Mouse (Mus musculus): ENCODE results near the gene Psg26. TPM values are rescaled to one million over a fixed set of nuclear protein-coding genes. Genes with fewer than 3 reads are reported as not detected.
"Not testable (repeated sequence)": the region's sequence is repeated elsewhere in the genome, so short reads cannot be mapped to it uniquely, and the experiment has no call there.

Psg26 gene
- polyA plus RNA-seq (2012), result not detected in 2 replicates

GRCm38 (mm10) chr7:18484077-18484476 lies at the start of gene Psg26:
Gene Psg26 (minus strand): TSS chr7:18484177.
- TF ChIP-seq GATA1 (IDR thresholded peaks at IDR 0.05; ENCODE audit: low read length), result no peak

GRCm38 (mm10) chr7:18533420-18533819 lies 49.4 kb upstream of the Psg26 start:
- TF ChIP-seq GATA1 (IDR thresholded peaks at IDR 0.05; ENCODE audit: low read length), result no peak

- no peak for TF ChIP-seq GATA1 (IDR thresholded peaks at IDR 0.05; ENCODE audit: low read length)
These were observed 48.2 kb upstream of the Psg26 start, which contains the start of gene Psg25 for GRCm38 (mm10) chr7:18532169-18532568. Gene Psg25 (minus strand): TSS chr7:18532269.

- no peak for TF ChIP-seq GATA1 (IDR thresholded peaks at IDR 0.05; ENCODE audit: low read length)
These were observed 40.7 kb upstream of the Psg26 start for GRCm38 (mm10) chr7:18524668-18525067.

- no peak for TF ChIP-seq GATA1 (IDR thresholded peaks at IDR 0.05; ENCODE audit: low read length)
These were observed 27.5 kb upstream of the Psg26 start for GRCm38 (mm10) chr7:18511479-18511878.

GRCm38 (mm10) chr7:18431941-18432340 lies 52.0 kb downstream of the Psg26 start, which contains the start of gene Psg28:
Gene Psg28 (minus strand): TSS chr7:18432041.
- TF ChIP-seq GATA1 (IDR thresholded peaks at IDR 0.05; ENCODE audit: low read length), result not testable (repeated sequence)

Other genes with a start within 250 kb of the Psg26 start
- not detected in 2 replicates for gene Mill1, start 238.8 kb downstream of the Psg26 start, polyA plus RNA-seq (2012)
- gene Psg18, start 129.2 kb downstream of the Psg26 start, polyA plus RNA-seq (2012), result not detected in 2 replicates
- gene Psg28, start 52.1 kb downstream of the Psg26 start, polyA plus RNA-seq (2012), result not detected in 2 replicates
- not detected in 2 replicates for gene Psg25, start 48.1 kb upstream of the Psg26 start, polyA plus RNA-seq (2012)
- not detected in 2 replicates for gene Psg27, start 83.1 kb upstream of the Psg26 start, polyA plus RNA-seq (2012)
- not detected in 2 replicates for gene Psg23, start 132.3 kb upstream of the Psg26 start, polyA plus RNA-seq (2012)
- gene Psg21, start 172.5 kb upstream of the Psg26 start, polyA plus RNA-seq (2012), result not detected in 2 replicates
- not detected in 2 replicates for gene Psg20, start 202.0 kb upstream of the Psg26 start, polyA plus RNA-seq (2012)
- gene Psg22, start 233.9 kb upstream of the Psg26 start, polyA plus RNA-seq (2012), result not detected in 2 replicates

Measured in G1E-ER4 (cell line).